Mouse (Mus musculus) 3134 (cell line): ENCODE results near the gene Shpk.

ENCODE experiments used
- DNase-seq: peaks from one replicate; pipeline ENCODE4 v3.0.0-alpha.2; 2011; ENCODE audit warnings: low spot score; ENCODE audit not compliant: insufficient read length; ENCODE audit errors: extremely low read depth

The Shpk gene

GRCm38 (mm10) chr11:73198603-73199229, 544 bp upstream of the Shpk start, which contains the start of gene Ctns:
Gene Ctns (minus strand): TSS chr11:73199042.
- peak; percentile 87 for DNase-seq

GRCm38 (mm10) chr11:73199879-73200278, 619 bp downstream of the Shpk start:
- DNase-seq: no peak

- DNase-seq: no peak
Measured at GRCm38 (mm10) chr11:73201021-73201420, 1.8 kb downstream of the Shpk start.

GRCm38 (mm10) chr11:73201597-73201996, 2.3 kb downstream of the Shpk start:
- no peak for DNase-seq

- DNase-seq: peak; percentile 34
Measured at GRCm38 (mm10) chr11:73203895-73204294, 4.6 kb downstream of the Shpk start.

- DNase-seq: no peak
Measured at GRCm38 (mm10) chr11:73205194-73205593, 5.9 kb downstream of the Shpk start.

GRCm38 (mm10) chr11:73207621-73208020, 8.4 kb downstream of the Shpk start:
- no peak for DNase-seq

- no peak for DNase-seq
Measured at GRCm38 (mm10) chr11:73213956-73214355, 14.7 kb downstream of the Shpk start.

GRCm38 (mm10) chr11:73219671-73220070, 20.4 kb downstream of the Shpk start:
- no peak for DNase-seq

- DNase-seq: no peak
Measured at GRCm38 (mm10) chr11:73220651-73221050, 21.4 kb downstream of the Shpk start.

- no peak for DNase-seq
Measured at GRCm38 (mm10) chr11:73222846-73223245, 23.6 kb downstream of the Shpk start.

- no peak for DNase-seq
Measured at GRCm38 (mm10) chr11:73223966-73224365, 24.7 kb downstream of the Shpk start.

- no peak for DNase-seq
Measured at GRCm38 (mm10) chr11:73225856-73226255, 26.6 kb downstream of the Shpk start.

GRCm38 (mm10) chr11:73228881-73229280, 29.6 kb downstream of the Shpk start:
- no peak for DNase-seq

- DNase-seq: no peak
Measured at GRCm38 (mm10) chr11:73230081-73230480, 30.8 kb downstream of the Shpk start.

- no peak for DNase-seq
Measured at GRCm38 (mm10) chr11:73232513-73232912, 33.3 kb downstream of the Shpk start.

- DNase-seq: no peak
Measured at GRCm38 (mm10) chr11:73233992-73234391, 34.7 kb downstream of the Shpk start, which contains the start of gene Trpv1. Gene Trpv1 (plus strand): TSS chr11:73234292.

- no peak for DNase-seq
Measured at GRCm38 (mm10) chr11:73235990-73236701, 36.9 kb downstream of the Shpk start.

GRCm38 (mm10) chr11:73236731-73237130, 37.5 kb downstream of the Shpk start:
- no peak for DNase-seq

- DNase-seq: no peak
Measured at GRCm38 (mm10) chr11:73242199-73242598, 42.9 kb downstream of the Shpk start.

GRCm38 (mm10) chr11:73242777-73243176, 43.5 kb downstream of the Shpk start:
- no peak for DNase-seq

GRCm38 (mm10) chr11:73257362-73257945, 58.2 kb downstream of the Shpk start:
- no peak for DNase-seq
